Comparison of ENCODE assay signal across 23 mouse cellular contexts in the genomic region with DNA sequence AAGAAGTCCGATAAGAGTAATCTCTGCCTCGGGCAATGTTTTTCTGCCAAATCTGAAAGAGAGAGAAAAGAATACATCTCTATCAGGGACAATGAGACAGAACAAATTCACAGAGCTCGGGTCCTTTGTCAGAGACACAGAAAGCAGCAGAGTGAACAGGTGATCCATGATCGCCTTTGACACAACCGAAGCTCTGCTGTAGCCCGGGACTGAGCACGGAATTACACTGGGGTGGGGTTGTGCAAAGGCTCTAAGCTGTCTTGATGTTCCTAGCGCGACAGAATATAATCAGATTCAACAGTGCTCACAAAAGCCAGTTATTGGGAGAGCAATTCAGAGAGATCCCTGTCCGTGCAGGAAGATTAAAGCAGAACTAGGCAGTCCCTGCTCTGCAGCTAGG. TPM values are rescaled to one million over a fixed set of nuclear protein-coding genes. Genes with fewer than 3 reads are reported as not detected.
A peak's percentile ranks its signal among the peaks of the same experiment; 100 is the strongest.
DNase-seq lines count a peak whose midpoint lies in the region; ATAC-seq lines count a peak whose summit lies in the region.
"Had no signal": no experiment of that assay in that cellular context is flagged by ENCODE, and none has a peak within 500 bp of the region (broad histone marks: within the 10 kb centered on the region; RNA-seq: fewer than 3 reads in every experiment).

No protein-coding gene starts in this region.

- H3K9ac ChIP-seq in heart, embryonic 13.5 days = no peak overlapping the region
- no peak overlapping the region for H3K9ac ChIP-seq in neural tube, embryonic 13.5 days
- no peak overlapping the region for H3K9ac ChIP-seq in neural tube, embryonic 15.5 days (replicated peaks)
- H3K9ac ChIP-seq in midbrain, embryonic 16.5 days (ENCODE audit: low read depth, low read length) = peak overlapping the region; percentile 20; the same call in 1 of the 2 replicates
- H3K9ac ChIP-seq: embryonic facial prominence, embryonic 13.5 days; forebrain, embryonic 12.5 days; kidney, embryonic 15.5 days; limb, embryonic 12.5 days; liver, embryonic 12.5 days had no signal

- H3K27ac ChIP-seq in heart, embryonic 13.5 days (replicated peaks) = no peak overlapping the region
- H3K27ac ChIP-seq in neural tube, embryonic 13.5 days (replicated peaks) = no peak overlapping the region
- no peak overlapping the region for H3K27ac ChIP-seq in neural tube, embryonic 15.5 days (replicated peaks)
- peak overlapping the region; percentile 42; the same call in 1 of the 2 replicates for H3K27ac ChIP-seq in midbrain, embryonic 16.5 days (ENCODE audit: low read length)
- H3K27ac ChIP-seq: embryonic facial prominence, embryonic 13.5 days; forebrain, embryonic 12.5 days; heart, adult 2 months; kidney, embryonic 15.5 days; limb, embryonic 12.5 days; liver, embryonic 12.5 days had no signal

- ATAC-seq in heart, embryonic 13.5 days (ENCODE audit: extremely low read depth, insufficient number of reproducible peaks, low FRiP score, low TSS enrichment) = no peak
- ATAC-seq in neural tube, embryonic 13.5 days (ENCODE audit: low read depth) = peak; percentile 27; the same call in 1 of the 2 replicates
- no peak for ATAC-seq in neural tube, embryonic 15.5 days (ENCODE audit: low FRiP score)
- peak; percentile 66 for ATAC-seq in midbrain, embryonic 16.5 days
- ATAC-seq: hindbrain, embryonic 16.5 days; intestine, postnatal 0 days; liver, embryonic 12.5 days had no signal

- peak overlapping the region; percentile 16; the same call in 1 of the 2 replicates for H3K4me2 ChIP-seq in heart, embryonic 13.5 days
- H3K4me2 ChIP-seq in neural tube, embryonic 13.5 days = no peak overlapping the region
- no peak overlapping the region for H3K4me2 ChIP-seq in neural tube, embryonic 15.5 days
- H3K4me2 ChIP-seq in midbrain, embryonic 16.5 days (ENCODE audit: low read length) = peak overlapping the region; percentile 22; the same call in 1 of the 2 replicates
- H3K4me2 ChIP-seq: embryonic facial prominence, embryonic 13.5 days; forebrain, embryonic 12.5 days; kidney, embryonic 15.5 days; limb, embryonic 12.5 days; liver, embryonic 12.5 days had no signal

- H3K4me1 ChIP-seq in heart, embryonic 13.5 days = peaks cover 16% of the 10 kb centered on the region
- no peaks in the 10 kb centered on the region for H3K4me1 ChIP-seq in neural tube, embryonic 13.5 days (replicated peaks)
- no peaks in the 10 kb centered on the region for H3K4me1 ChIP-seq in neural tube, embryonic 15.5 days
- H3K4me1 ChIP-seq in midbrain, embryonic 16.5 days (ENCODE audit: control insufficient read depth, insufficient read depth, low read length) = peaks cover 5% of the 10 kb centered on the region; the same call in 1 of the 2 replicates
- H3K4me1 ChIP-seq: forebrain, embryonic 12.5 days; liver, embryonic 12.5 days had no signal

- H3K4me3 ChIP-seq in heart, embryonic 13.5 days = no peak overlapping the region
- H3K4me3 ChIP-seq in neural tube, embryonic 13.5 days = no peak overlapping the region
- no peak overlapping the region for H3K4me3 ChIP-seq in neural tube, embryonic 15.5 days (replicated peaks)
- H3K4me3 ChIP-seq in midbrain, embryonic 16.5 days (ENCODE audit: low read depth, low read length) = no peak overlapping the region
- H3K4me3 ChIP-seq: embryonic facial prominence, embryonic 13.5 days; erythroblast, embryonic 14.5 days; forebrain, embryonic 12.5 days; heart, adult 2 months; kidney, embryonic 15.5 days; limb, embryonic 12.5 days; liver, embryonic 12.5 days had no signal

- intact Hi-C loops in heart, postnatal 10 days (cut with DNase I) = no loop called here

- DNase-seq in heart, postnatal 10 days = no peak
- no peak for DNase-seq in adrenal gland, adult 18-20 months (ENCODE audit: low spot score in 2 of 2)
- DNase-seq in kidney, adult 11 months = no peak
- DNase-seq: cerebellum, adult 2 months; cerebellum, postnatal 36 days; embryo, embryonic 11 days; gastrocnemius, postnatal 36 days; heart, adult 2 months; kidney, postnatal 36 days; thymus, adult 2 months; thymus, postnatal 4 days had no signal

- WGBS in heart, embryonic 13.5 days = 66% methylated on average over 10 of the region's 10 CpGs
- 86% methylated on average over 10 of the region's 10 CpGs for WGBS in neural tube, embryonic 13.5 days
- WGBS in neural tube, embryonic 15.5 days = 83% methylated on average over 10 of the region's 10 CpGs
- WGBS in midbrain, embryonic 16.5 days = 34% methylated on average over 10 of the region's 10 CpGs

- H3K9me3 ChIP-seq in heart, embryonic 13.5 days = no peaks in the 10 kb centered on the region
- H3K9me3 ChIP-seq in neural tube, embryonic 13.5 days = no peaks in the 10 kb centered on the region
- H3K9me3 ChIP-seq in neural tube, embryonic 15.5 days (replicated peaks) = no peaks in the 10 kb centered on the region
- H3K9me3 ChIP-seq in midbrain, embryonic 16.5 days (replicated peaks; ENCODE audit: control insufficient read depth, low read length, poor library complexity, severe bottlenecking) = no peaks in the 10 kb centered on the region
- H3K9me3 ChIP-seq: embryonic facial prominence, embryonic 13.5 days; forebrain, embryonic 12.5 days; kidney, embryonic 15.5 days; limb, embryonic 12.5 days; liver, embryonic 12.5 days had no signal

- no peaks in the 10 kb centered on the region for H3K36me3 ChIP-seq in heart, embryonic 13.5 days
- H3K36me3 ChIP-seq in neural tube, embryonic 13.5 days = no peaks in the 10 kb centered on the region
- no peaks in the 10 kb centered on the region for H3K36me3 ChIP-seq in neural tube, embryonic 15.5 days
- no peaks in the 10 kb centered on the region for H3K36me3 ChIP-seq in midbrain, embryonic 16.5 days (ENCODE audit: control insufficient read depth, insufficient read depth, low read length)
- H3K36me3 ChIP-seq: embryonic facial prominence, embryonic 13.5 days; forebrain, embryonic 12.5 days; kidney, embryonic 15.5 days; limb, embryonic 12.5 days; liver, embryonic 12.5 days had no signal

- H3K27me3 ChIP-seq in heart, embryonic 13.5 days (replicated peaks) = no peaks in the 10 kb centered on the region
- H3K27me3 ChIP-seq in neural tube, embryonic 13.5 days = no peaks in the 10 kb centered on the region
- no peaks in the 10 kb centered on the region for H3K27me3 ChIP-seq in neural tube, embryonic 15.5 days (replicated peaks)
- no peaks in the 10 kb centered on the region for H3K27me3 ChIP-seq in midbrain, embryonic 16.5 days (ENCODE audit: control insufficient read depth, insufficient read depth, low read depth, low read length)
- H3K27me3 ChIP-seq: embryonic facial prominence, embryonic 13.5 days; forebrain, embryonic 12.5 days; kidney, embryonic 15.5 days; limb, embryonic 12.5 days; liver, embryonic 12.5 days had no signal

RNA-seq across cellular contexts. Expression of a gene that starts 59.0 kb away (rescaled TPM):
- polyA plus RNA-seq in heart, embryonic 13.5 days (2015; fragmentation: Nextera tagmentation; extraction: Ambion mirVana) = 85.1 and 86.5 TPM in 2 replicates
- 10 to 100 TPM; 37.4 to 45.4 TPM for total RNA-seq in heart, postnatal 10 days (2021)
- 16.6 and 19.8 TPM in 2 replicates for polyA plus RNA-seq in neural tube, embryonic 13.5 days (2015; fragmentation: Nextera tagmentation; extraction: Ambion mirVana)
- polyA plus RNA-seq in neural tube, embryonic 15.5 days (2015; fragmentation: Nextera tagmentation; extraction: Ambion mirVana) = 13.8 and 95.4 TPM in 2 replicates
- 11.9 and 12.7 TPM in 2 replicates for polyA plus RNA-seq in midbrain, embryonic 16.5 days (2015; fragmentation: Nextera tagmentation; extraction: Ambion mirVana)
- 10 to 100 TPM; 20.0 to 25.7 TPM for total RNA-seq in adrenal gland, adult 18-20 months (2021)

Comparison
In these comparisons a context has a peak if more than half of its experiments do, and no peak if none do; other contexts are left out.
1. ATAC-seq: peak in neural tube, embryonic 13.5 days (single experiment) and midbrain, embryonic 16.5 days (single experiment); none in heart, embryonic 13.5 days (single experiment) and neural tube, embryonic 15.5 days (single experiment).
2. H3K4me2 ChIP-seq: peak in heart, embryonic 13.5 days (single experiment) and midbrain, embryonic 16.5 days (single experiment); none in neural tube, embryonic 13.5 days (single experiment) and neural tube, embryonic 15.5 days (single experiment).